ENCODE assay signal across 23 mouse cellular contexts in the genomic region with DNA sequence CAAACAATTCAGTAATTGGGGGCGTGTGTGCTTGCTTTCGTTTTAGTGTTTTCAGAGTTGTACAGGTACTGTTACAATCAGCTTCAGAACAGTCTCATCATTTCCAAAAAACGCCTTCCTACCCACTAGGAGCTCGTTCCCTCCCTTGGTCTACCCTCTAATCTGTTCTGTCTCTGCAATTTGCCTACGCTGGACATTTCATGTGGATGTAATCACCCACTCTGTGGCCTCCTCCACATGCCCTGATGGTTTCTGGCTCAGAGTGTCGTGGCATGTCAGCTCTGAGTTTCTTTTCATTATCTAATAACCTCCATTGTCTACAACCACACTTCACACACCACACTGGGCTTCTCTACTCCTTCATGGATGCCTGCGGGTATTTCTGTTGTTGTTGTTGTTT.
"Had no signal": no experiment of that assay in that cellular context is flagged by ENCODE, and none has a peak within 500 bp of the region (broad histone marks: within the 10 kb centered on the region; RNA-seq: fewer than 3 reads in every experiment).

No protein-coding gene starts in this region.

- H3K4me1 ChIP-seq: heart, embryonic 13.5 days; heart, embryonic 15.5 days; hindbrain, embryonic 13.5 days; hindbrain, embryonic 15.5 days; liver, embryonic 12.5 days had no signal

- ATAC-seq: forebrain, postnatal 0 days; hindbrain, postnatal 0 days; intestine, embryonic 16.5 days; liver, embryonic 12.5 days had no signal

- H3K4me2 ChIP-seq: heart, embryonic 11.5 days; heart, embryonic 13.5 days; heart, embryonic 15.5 days; hindbrain, embryonic 13.5 days; hindbrain, embryonic 15.5 days; limb, embryonic 13.5 days; limb, embryonic 15.5 days; liver, embryonic 12.5 days had no signal

- H3K27me3 ChIP-seq: heart, embryonic 13.5 days; heart, embryonic 15.5 days; hindbrain, embryonic 13.5 days; hindbrain, embryonic 15.5 days; limb, embryonic 13.5 days; limb, embryonic 15.5 days; liver, embryonic 12.5 days had no signal

- H3K9me3 ChIP-seq: heart, embryonic 13.5 days; heart, embryonic 15.5 days; hindbrain, embryonic 13.5 days; hindbrain, embryonic 15.5 days; limb, embryonic 13.5 days; limb, embryonic 15.5 days; liver, embryonic 12.5 days had no signal

- DNase-seq: forebrain, postnatal 0 days; gastrocnemius, postnatal 14 days; gastrocnemius, postnatal 36 days; heart, adult 11 months; heart, adult 2 months; heart, postnatal 14 days; heart, postnatal 36 days; kidney, adult 11 months; kidney, adult 2 months; kidney, postnatal 14 days; left cerebral cortex, postnatal 4 days had no signal

- H3K27ac ChIP-seq: heart, adult 2 months; heart, embryonic 13.5 days; heart, embryonic 15.5 days; hindbrain, embryonic 13.5 days; hindbrain, embryonic 15.5 days; hindbrain, postnatal 0 days; left cerebral cortex, adult 2 months; limb, embryonic 13.5 days; limb, embryonic 15.5 days; liver, embryonic 12.5 days; liver, embryonic 14.5 days had no signal

- H3K36me3 ChIP-seq: heart, embryonic 13.5 days; heart, embryonic 15.5 days; hindbrain, embryonic 13.5 days; hindbrain, embryonic 15.5 days; limb, embryonic 13.5 days; limb, embryonic 15.5 days; liver, embryonic 12.5 days had no signal

- H3K4me3 ChIP-seq: heart, adult 2 months; heart, embryonic 13.5 days; heart, embryonic 15.5 days; hindbrain, embryonic 13.5 days; hindbrain, embryonic 15.5 days; left cerebral cortex, adult 2 months; limb, embryonic 13.5 days; limb, embryonic 15.5 days; liver, embryonic 12.5 days had no signal

- H3K9ac ChIP-seq: forebrain, postnatal 0 days; heart, embryonic 13.5 days; heart, embryonic 15.5 days; hindbrain, embryonic 13.5 days; hindbrain, embryonic 15.5 days; limb, embryonic 13.5 days; limb, embryonic 15.5 days; liver, embryonic 12.5 days; liver, embryonic 14.5 days had no signal
